Mouse (Mus musculus) testis, adult 2 months (tissue): ENCODE data around the gene Phgr1.

Experiments
- CTCF ChIP-seq: fragments of 200-500 bp; IDR thresholded peaks from 2 replicates; pipeline ENCODE4 v1.5.1; 2012; ENCODE audit warnings: low read depth, mild to moderate bottlenecking, inconsistent platforms, low read length, moderate library complexity; ENCODE audit not compliant: control insufficient read depth, insufficient read depth, insufficient replicate concordance
- POLR2A ChIP-seq: fragments of 200-500 bp; IDR thresholded peaks from 2 replicates; pipeline ENCODE4 v1.6.1; 2012; ENCODE audit warnings: low read depth, mild to moderate bottlenecking, inconsistent platforms, low read length, moderate library complexity; ENCODE audit not compliant: control insufficient read depth

GRCm38 (mm10) chr2:118764094-118764831, 8.3 kb upstream of the Phgr1 start:
- TF ChIP-seq POLR2A (no peak), CTCF (peak; percentile 46)
